7 mouse cellular contexts compared by ENCODE assay signal in the genomic region with DNA sequence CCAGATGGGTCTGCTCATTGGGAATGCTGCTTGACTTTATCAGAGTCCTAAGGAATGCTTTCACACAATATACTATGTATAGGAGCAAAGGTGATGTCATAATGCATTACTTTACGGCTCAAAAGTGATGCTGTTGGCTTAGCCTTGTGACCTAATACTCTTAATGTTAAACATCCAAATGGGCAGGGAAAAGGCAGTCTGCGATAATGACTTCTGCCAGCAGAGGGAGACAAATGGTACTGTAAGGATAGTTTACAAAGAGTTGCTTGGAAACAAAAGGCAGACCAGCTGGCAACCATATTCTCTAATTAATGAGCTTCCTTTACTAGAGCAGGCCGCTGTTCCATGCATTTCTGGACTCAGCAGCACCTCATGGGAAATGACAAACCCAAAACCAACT. TPM values are rescaled to one million over a fixed set of nuclear protein-coding genes. Genes with fewer than 3 reads are reported as not detected.
DNase-seq lines count a peak whose midpoint lies in the region; ATAC-seq lines count a peak whose summit lies in the region.

No protein-coding gene starts in this region.

- H3K27me3 ChIP-seq in intestine, embryonic 15.5 days (replicated peaks), result no peaks in the 10 kb centered on the region
- H3K27me3 ChIP-seq in midbrain, embryonic 10.5 days (ENCODE audit: low read depth, poor library complexity, severe bottlenecking), result no peaks in the 10 kb centered on the region

- H3K9ac ChIP-seq in intestine, embryonic 15.5 days, result no peak overlapping the region

- peaks cover 3% of the 10 kb centered on the region; the same call in 1 of the 2 replicates for H3K4me1 ChIP-seq in intestine, embryonic 15.5 days (replicated peaks)
- H3K4me1 ChIP-seq in midbrain, embryonic 10.5 days, result peaks cover 38% of the 10 kb centered on the region

- no peak overlapping the region for H3K4me3 ChIP-seq in intestine, embryonic 15.5 days (replicated peaks)
- no peak overlapping the region for H3K4me3 ChIP-seq in midbrain, embryonic 10.5 days

- no peak overlapping the region for H3K4me2 ChIP-seq in intestine, embryonic 15.5 days (replicated peaks)

- no peaks in the 10 kb centered on the region for H3K9me3 ChIP-seq in intestine, embryonic 15.5 days
- no peaks in the 10 kb centered on the region for H3K9me3 ChIP-seq in midbrain, embryonic 10.5 days (replicated peaks)

- 9% methylated on average over 3 of the region's 3 CpGs for WGBS in intestine, embryonic 15.5 days
- 34% methylated on average over 3 of the region's 3 CpGs for WGBS in midbrain, embryonic 10.5 days

- peak; percentile 72 for ATAC-seq in activated CD4-positive, CD25-positive, alpha-beta regulatory T cell, adult 4 months
- ATAC-seq in intestine, embryonic 15.5 days, result peak; percentile 68

- H3K36me3 ChIP-seq in intestine, embryonic 15.5 days, result no peaks in the 10 kb centered on the region
- H3K36me3 ChIP-seq in midbrain, embryonic 10.5 days, result peaks cover 47% of the 10 kb centered on the region

- DNase-seq in cerebellum, postnatal 14 days, result peak; percentile 93 to 96
- peak; percentile 86 for DNase-seq in gastrocnemius, adult 18-20 months (ENCODE audit: low spot score)
- DNase-seq in left cerebral cortex, adult 9 months (ENCODE audit: low spot score in 2 of 2), result peak; percentile 52 to 93
- peak; percentile 74 for DNase-seq in midbrain, embryonic 10.5 days (ENCODE audit: low spot score)
- peak; percentile 50 for DNase-seq in skeletal muscle tissue, adult 2 months (ENCODE audit: low read depth, low spot score)

- H3K27ac ChIP-seq in intestine, embryonic 15.5 days, result 0 out of 2 replicates have a peak overlapping the region, but pooled peaks have one; percentile 32
- H3K27ac ChIP-seq in midbrain, embryonic 10.5 days (replicated peaks), result peak overlapping the region; percentile 65; the same call in 1 of the 2 replicates

RNA-seq across cellular contexts. Expression of a gene that starts 35.7 kb away (rescaled TPM):
- polyA plus RNA-seq in activated CD4-positive, CD25-positive, alpha-beta regulatory T cell, adult 4 months (2017; shearing (Covaris generic)), result not detected
- total RNA-seq in gastrocnemius, adult 18-20 months (2021), result under 1 TPM; 0.16 to 0.43 TPM
- 3.9 and 4.0 TPM in 2 replicates for polyA plus RNA-seq in intestine, embryonic 15.5 days (2015; fragmentation: Nextera tagmentation; extraction: Ambion mirVana)
- not detected in 2 replicates for polyA plus RNA-seq in midbrain, embryonic 10.5 days (2016; fragmentation: Nextera tagmentation; extraction: Ambion mirVana)

RNA-seq across cellular contexts. Expression of a gene that starts 51.0 kb away (rescaled TPM):
- not detected for polyA plus RNA-seq in activated CD4-positive, CD25-positive, alpha-beta regulatory T cell, adult 4 months (2017; shearing (Covaris generic))
- not detected for total RNA-seq in gastrocnemius, adult 18-20 months (2021)
- 0.57 TPM in 1 of 2 replicates, not detected in the other for polyA plus RNA-seq in intestine, embryonic 15.5 days (2015; fragmentation: Nextera tagmentation; extraction: Ambion mirVana)
- polyA plus RNA-seq in midbrain, embryonic 10.5 days (2016; fragmentation: Nextera tagmentation; extraction: Ambion mirVana), result not detected in 2 replicates
